ENCODE assay signal across 23 mouse cellular contexts in genomic region chr6:33465392-33465791, GRCm38 (mm10).
DNase-seq lines count a peak whose midpoint lies in the region; ATAC-seq and TF ChIP-seq lines count a peak whose summit lies in the region.
"Had no signal": no experiment of that assay in that cellular context is flagged by ENCODE, and none has a peak within 500 bp of the region (broad histone marks: within the 10 kb centered on the region; RNA-seq: fewer than 3 reads in every experiment).

No protein-coding gene starts in this region.

- no peak overlapping the region for H3K4me3 ChIP-seq in forebrain, embryonic 12.5 days (replicated peaks)
- no peak overlapping the region for H3K4me3 ChIP-seq in forebrain, embryonic 10.5 days
- H3K4me3 ChIP-seq in liver, embryonic 13.5 days (replicated peaks), result no peak overlapping the region
- H3K4me3 ChIP-seq in liver, postnatal 0 days (ENCODE audit: low read depth, low read length), result no peak overlapping the region
- H3K4me3 ChIP-seq in midbrain, embryonic 13.5 days (replicated peaks), result no peak overlapping the region
- no peak overlapping the region for H3K4me3 ChIP-seq in lung, adult 2 months (replicated peaks; ENCODE audit: extremely low read depth, low read depth, low read length)
- H3K4me3 ChIP-seq: embryonic facial prominence, embryonic 13.5 days; erythroblast, embryonic 14.5 days; limb, embryonic 12.5 days had no signal

- H3K9me3 ChIP-seq in forebrain, embryonic 12.5 days, result no peaks in the 10 kb centered on the region
- H3K9me3 ChIP-seq in forebrain, embryonic 10.5 days, result no peaks in the 10 kb centered on the region
- H3K9me3 ChIP-seq in liver, embryonic 13.5 days (replicated peaks), result no peaks in the 10 kb centered on the region
- H3K9me3 ChIP-seq in liver, postnatal 0 days (ENCODE audit: low read length), result no peaks in the 10 kb centered on the region
- H3K9me3 ChIP-seq in midbrain, embryonic 13.5 days, result no peaks in the 10 kb centered on the region
- H3K9me3 ChIP-seq: embryonic facial prominence, embryonic 13.5 days; limb, embryonic 12.5 days had no signal

- H3K9ac ChIP-seq in forebrain, embryonic 12.5 days, result no peak overlapping the region
- no peak overlapping the region for H3K9ac ChIP-seq in liver, embryonic 13.5 days
- no peak overlapping the region for H3K9ac ChIP-seq in liver, postnatal 0 days (replicated peaks)
- no peak overlapping the region for H3K9ac ChIP-seq in midbrain, embryonic 13.5 days (replicated peaks)
- H3K9ac ChIP-seq: embryonic facial prominence, embryonic 13.5 days; limb, embryonic 12.5 days had no signal

- peak; percentile 55; the same call in 1 of the 2 replicates for ATAC-seq in forebrain, embryonic 12.5 days (ENCODE audit: low FRiP score)
- ATAC-seq in liver, embryonic 13.5 days (ENCODE audit: low read depth), result no peak
- ATAC-seq in liver, postnatal 0 days, result no peak
- peak; percentile 70 for ATAC-seq in midbrain, embryonic 13.5 days
- ATAC-seq: intestine, postnatal 0 days had no signal

- H3K4me2 ChIP-seq in forebrain, embryonic 12.5 days, result no peak overlapping the region
- H3K4me2 ChIP-seq in liver, embryonic 13.5 days, result no peak overlapping the region
- H3K4me2 ChIP-seq in liver, postnatal 0 days (ENCODE audit: low read depth, low read length), result no peak overlapping the region
- no peak overlapping the region for H3K4me2 ChIP-seq in midbrain, embryonic 13.5 days (replicated peaks)
- H3K4me2 ChIP-seq: embryonic facial prominence, embryonic 13.5 days; heart, embryonic 11.5 days; limb, embryonic 12.5 days had no signal

- H3K36me3 ChIP-seq in forebrain, embryonic 12.5 days (replicated peaks), result no peaks in the 10 kb centered on the region
- H3K36me3 ChIP-seq in forebrain, embryonic 10.5 days (replicated peaks), result no peaks in the 10 kb centered on the region
- no peaks in the 10 kb centered on the region for H3K36me3 ChIP-seq in liver, embryonic 13.5 days
- H3K36me3 ChIP-seq in liver, postnatal 0 days (replicated peaks; ENCODE audit: insufficient read depth, low read length), result no peaks in the 10 kb centered on the region
- H3K36me3 ChIP-seq in midbrain, embryonic 13.5 days, result no peaks in the 10 kb centered on the region
- H3K36me3 ChIP-seq: embryonic facial prominence, embryonic 13.5 days; limb, embryonic 12.5 days had no signal

- TF ChIP-seq EP300 in liver, postnatal 0 days (IDR thresholded peaks at IDR 0.05; ENCODE audit: low read depth), result no peak

- no peaks in the 10 kb centered on the region for H3K27me3 ChIP-seq in forebrain, embryonic 12.5 days
- H3K27me3 ChIP-seq in forebrain, embryonic 10.5 days (ENCODE audit: poor library complexity, severe bottlenecking), result no peaks in the 10 kb centered on the region
- no peaks in the 10 kb centered on the region for H3K27me3 ChIP-seq in liver, embryonic 13.5 days
- no peaks in the 10 kb centered on the region for H3K27me3 ChIP-seq in liver, postnatal 0 days (ENCODE audit: insufficient read depth, low read length)
- no peaks in the 10 kb centered on the region for H3K27me3 ChIP-seq in midbrain, embryonic 13.5 days
- H3K27me3 ChIP-seq: embryonic facial prominence, embryonic 13.5 days; limb, embryonic 12.5 days had no signal

- peaks cover 12% of the 10 kb centered on the region for H3K4me1 ChIP-seq in forebrain, embryonic 12.5 days
- H3K4me1 ChIP-seq in forebrain, embryonic 10.5 days, result peaks cover 33% of the 10 kb centered on the region
- H3K4me1 ChIP-seq in liver, embryonic 13.5 days (replicated peaks), result peaks cover 19% of the 10 kb centered on the region
- H3K4me1 ChIP-seq in liver, postnatal 0 days (ENCODE audit: insufficient read depth), result 0 out of 2 replicates have a peak, but pooled peaks cover 3% of the 10 kb centered on the region
- peaks cover 15% of the 10 kb centered on the region for H3K4me1 ChIP-seq in midbrain, embryonic 13.5 days (replicated peaks)
- no peaks in the 10 kb centered on the region for H3K4me1 ChIP-seq in lung, adult 2 months (ENCODE audit: control insufficient read depth, insufficient read depth, low read length)
- H3K4me1 ChIP-seq: embryonic facial prominence, embryonic 13.5 days; limb, embryonic 12.5 days had no signal

- no peak for TF ChIP-seq CTCF in liver, postnatal 0 days (IDR thresholded peaks at IDR 0.05; ENCODE audit: low read depth)
- TF ChIP-seq CTCF in brain, embryonic 14.5 days (IDR thresholded peaks at IDR 0.05; ENCODE audit: borderline replicate concordance, extremely low read depth, insufficient read depth, insufficient read length), result no peak
- TF ChIP-seq CTCF in lung, adult 2 months (IDR thresholded peaks at IDR 0.05; ENCODE audit: insufficient read depth, low read length), result no peak

- WGBS in forebrain, embryonic 12.5 days, result 18% methylated on average over 3 of the region's 3 CpGs
- WGBS in forebrain, embryonic 10.5 days, result 56% methylated on average over 3 of the region's 3 CpGs
- WGBS in liver, embryonic 13.5 days (ENCODE audit: insufficient replicate concordance), result 75% methylated on average over 3 of the region's 3 CpGs
- WGBS in liver, postnatal 0 days (ENCODE audit: insufficient replicate concordance), result 82% methylated on average over 3 of the region's 3 CpGs
- WGBS in midbrain, embryonic 13.5 days, result 39% methylated on average over 3 of the region's 3 CpGs
- 88% methylated on average over 3 of the region's 3 CpGs for WGBS in lung, adult 2 months

- TF ChIP-seq POLR2A in brain, embryonic 14.5 days (IDR thresholded peaks at IDR 0.05; ENCODE audit: borderline replicate concordance, extremely low read depth, insufficient read depth, insufficient read length, poor library complexity, severe bottlenecking), result no peak
- TF ChIP-seq POLR2A in lung, adult 2 months (IDR thresholded peaks at IDR 0.05; ENCODE audit: borderline replicate concordance, extremely low read depth, low read depth, low read length), result no peak

- DNase-seq in forebrain, embryonic 10.5 days (ENCODE audit: extremely low spot score, low spot score), result no peak
- DNase-seq in liver, embryonic 13.5 days, result no peak
- no peak for DNase-seq in liver, postnatal 0 days
- DNase-seq in brain, embryonic 14.5 days (ENCODE audit: low read depth), result peak; percentile 87
- DNase-seq in lung, postnatal 14 days, result no peak
- no peak for DNase-seq in lung, adult 2 months
- DNase-seq: adrenal gland, postnatal 10 days; cerebellum, adult 2 months; cerebellum, postnatal 25 days; gastrocnemius, postnatal 10 days; heart, adult 11 months; kidney, postnatal 25 days; layer of hippocampus, postnatal 36 days; lung, postnatal 10 days; thymus, adult 18-20 months; thymus, postnatal 36 days had no signal

- H3K27ac ChIP-seq in forebrain, embryonic 12.5 days, result peak overlapping the region; percentile 66
- H3K27ac ChIP-seq in forebrain, embryonic 10.5 days, result no peak overlapping the region
- H3K27ac ChIP-seq in liver, embryonic 13.5 days, result 0 out of 2 replicates have a peak overlapping the region, but pooled peaks have one; percentile 57
- H3K27ac ChIP-seq in liver, postnatal 0 days (ENCODE audit: low read depth), result no peak overlapping the region
- H3K27ac ChIP-seq in midbrain, embryonic 13.5 days, result peak overlapping the region; percentile 52
- H3K27ac ChIP-seq: embryonic facial prominence, embryonic 13.5 days; limb, embryonic 12.5 days had no signal

Comparison
In these comparisons a context has a peak if more than half of its experiments do, and no peak if none do; other contexts are left out.
1. H3K27ac ChIP-seq: peak in forebrain, embryonic 12.5 days (single experiment), liver, embryonic 13.5 days (single experiment) and midbrain, embryonic 13.5 days (single experiment); none in forebrain, embryonic 10.5 days (single experiment) and liver, postnatal 0 days (single experiment).
2. ATAC-seq: peak in forebrain, embryonic 12.5 days (single experiment) and midbrain, embryonic 13.5 days (single experiment); none in liver, embryonic 13.5 days (single experiment) and liver, postnatal 0 days (single experiment).